Mouse (Mus musculus) heart, embryonic 11.5 days (tissue): ENCODE results near the gene Smarcc2. TPM values are rescaled to one million over a fixed set of nuclear protein-coding genes. Genes with fewer than 3 reads are reported as not detected.
A peak's percentile ranks its signal among the peaks of the same experiment; 100 is the strongest.

Experiments used
- ATAC-seq: fragments of 200-750 bp; cut with Nextera tagmentation; replicated peaks from 2 replicates; pipeline ENCODE4 v1.8.0; 2017; ENCODE audit warnings: moderate library complexity; ENCODE audit not compliant: insufficient number of reproducible peaks, low FRiP score, low TSS enrichment
- H3K27ac ChIP-seq: fragments of 300-500 bp; sonication (generic); 2 replicates; pipeline ENCODE4 v1.5.1; 2014; ENCODE audit warnings: mild to moderate bottlenecking, low read depth, low read length
- H3K27me3 ChIP-seq: fragments of 300-500 bp; sonication (generic); 2 replicates; pipeline ENCODE4 v1.6.1; 2014; ENCODE audit warnings: mild to moderate bottlenecking, low read length, mixed read lengths; ENCODE audit not compliant: control insufficient read depth, insufficient read depth
- H3K36me3 ChIP-seq: fragments of 300-500 bp; sonication (generic); 2 replicates; pipeline ENCODE4 v1.6.1; 2014; ENCODE audit warnings: mild to moderate bottlenecking, low read length, moderate library complexity, mixed read lengths; ENCODE audit not compliant: control insufficient read depth, insufficient read depth
- H3K4me1 ChIP-seq: fragments of 300-500 bp; sonication (generic); 2 replicates; pipeline ENCODE4 v1.6.1; 2014; ENCODE audit warnings: low read length; ENCODE audit not compliant: control insufficient read depth, insufficient read depth
- H3K4me2 ChIP-seq: fragments of 300-500 bp; sonication (generic); 2 replicates; pipeline ENCODE4 v1.6.1; 2014; ENCODE audit warnings: mild to moderate bottlenecking, moderate library complexity
- H3K4me3 ChIP-seq: fragments of 300-500 bp; sonication (generic); 2 replicates; pipeline ENCODE4 v1.5.1; 2014; ENCODE audit warnings: low read depth, low read length
- H3K9ac ChIP-seq: fragments of 300-500 bp; sonication (generic); 2 replicates; pipeline ENCODE4 v1.6.1; 2014; ENCODE audit warnings: mild to moderate bottlenecking, low read depth, low read length, moderate library complexity
- H3K9me3 ChIP-seq: fragments of 300-500 bp; sonication (generic); replicated peaks from 2 replicates; pipeline ENCODE4 v1.6.1; 2016; ENCODE audit warnings: low read length; ENCODE audit not compliant: control insufficient read depth
- WGBS: fragments of 180-500 bp; shearing (Covaris S2); extraction: QIAGEN DNeasy Blood & Tissue Kit; methylation state at CpG from one replicate; pipeline ENCODE4 v1.1.7; 2014; ENCODE audit not compliant: insufficient replicate concordance; 5-methylcytosine and 5-hydroxymethylcytosine counted together
- polyA plus RNA-seq: library from polyadenylated mRNA; unstranded; fragments of >200 nt; fragmentation: Nextera tagmentation; extraction: Ambion mirVana; gene quantifications from 2 replicates; pipeline ENCODE4 v1.2.1, GENCODE M21; 2014

Smarcc2 gene
- polyA plus RNA-seq, result 70.8 and 82.8 TPM in 2 replicates

DNA sequence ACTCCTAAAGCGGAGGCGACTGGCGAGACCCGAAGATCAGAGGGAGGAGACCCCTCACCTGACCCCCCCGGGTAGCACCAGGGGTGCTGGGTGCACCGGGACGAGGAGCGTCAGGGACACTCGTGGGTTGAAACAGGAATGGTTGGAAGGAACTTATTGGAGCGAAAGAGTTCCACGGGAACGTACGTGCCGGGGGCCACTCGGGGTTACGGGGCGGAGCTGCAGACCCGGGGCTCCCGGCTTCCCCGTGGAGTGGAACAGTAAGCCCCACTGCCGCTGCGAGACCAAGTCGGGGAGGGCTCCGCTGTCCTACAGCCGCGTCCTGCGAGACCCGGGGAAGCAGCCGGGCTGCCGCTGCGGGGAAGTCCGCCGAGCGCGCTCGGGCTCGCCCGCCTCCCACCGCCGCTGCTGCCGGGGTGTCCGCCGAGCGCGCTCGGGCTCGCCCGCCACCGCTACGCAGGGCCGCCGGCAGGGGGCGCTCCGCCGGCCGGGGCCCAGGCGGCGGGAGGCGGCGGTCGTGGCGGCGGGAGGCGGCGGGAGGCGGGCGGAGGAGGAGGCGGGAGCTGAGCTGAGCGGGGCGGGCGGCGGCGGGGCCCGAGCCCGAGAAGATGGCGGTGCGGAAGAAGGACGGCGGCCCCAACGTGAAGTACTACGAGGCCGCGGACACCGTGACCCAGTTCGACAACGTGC lies at the start of gene Smarcc2:
Smarcc2 (plus strand) TSS at position 530 of the 690 bp plus-strand sequence.
- peak within 1 kb of the TSS; percentile 78 for H3K4me2 ChIP-seq
- under 1% methylated on average over 81 of the region's 86 CpGs for WGBS

DNA sequence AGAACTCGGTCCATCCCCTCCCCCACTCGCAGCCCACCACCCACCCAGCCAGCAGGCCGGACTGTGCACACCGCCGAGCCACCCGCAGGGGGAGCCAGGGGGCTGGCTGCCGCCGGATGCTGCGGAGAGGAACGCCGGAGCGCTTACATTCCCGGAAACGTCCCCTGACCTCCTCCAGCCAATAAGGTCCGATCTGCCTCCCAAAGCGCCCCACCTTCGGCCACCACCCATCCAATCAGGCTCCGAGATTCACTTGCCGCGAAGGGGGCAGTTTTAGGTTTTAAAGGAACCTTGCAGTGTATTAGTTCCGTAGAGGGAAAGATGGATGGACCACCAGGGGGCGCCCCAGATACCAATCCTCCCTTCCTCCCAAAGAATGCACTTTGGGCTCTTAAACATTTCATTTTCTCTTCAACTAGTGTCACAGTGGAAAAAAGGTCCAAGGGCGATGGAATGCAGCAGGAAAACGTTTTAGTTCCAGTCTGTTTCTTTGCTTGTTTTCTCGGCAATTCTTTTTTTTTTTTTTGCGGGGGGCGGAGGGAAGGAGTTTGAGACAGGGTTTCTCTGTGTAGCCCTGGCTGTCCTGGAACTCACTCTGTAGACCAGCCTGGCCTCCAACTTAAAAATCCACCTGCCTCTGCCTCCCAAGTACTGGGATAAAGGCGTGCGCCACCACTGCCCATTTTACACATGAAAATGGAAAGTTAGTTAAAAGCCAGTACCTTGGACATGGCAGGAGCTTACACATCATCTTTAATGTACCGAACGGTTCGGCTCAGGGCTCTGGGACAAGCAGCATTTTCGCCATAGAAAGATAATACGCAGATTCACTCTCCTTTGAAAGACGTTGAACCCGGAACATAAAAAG lies 49.1 kb upstream of the Smarcc2 start:
- Histone ChIP-seq H3K27ac (peak overlapping the region; percentile 86), H3K27me3 (no peaks in the 10 kb centered on the region), H3K9me3 (no peaks in the 10 kb centered on the region), H3K9ac (peak overlapping the region; percentile 91), H3K4me2 (peak overlapping the region; percentile 98), H3K4me3 (peak overlapping the region; percentile 93), H3K36me3 (no peaks in the 10 kb centered on the region; the same call in 1 of the 2 replicates), H3K4me1 (peaks cover 29% of the 10 kb centered on the region)
- peak; percentile 87 for ATAC-seq
- 6% methylated on average over 36 of the region's 36 CpGs for WGBS

More for the DNA sequence above, at the start of gene Smarcc2:
- peak within 1 kb of the TSS; percentile 100 for H3K4me3 ChIP-seq
- peak within 1 kb of the TSS; percentile 96 for H3K27ac ChIP-seq
- H3K9ac ChIP-seq, result peak within 1 kb of the TSS; percentile 96
- no peaks in the 10 kb centered on the region for H3K9me3 ChIP-seq
- peaks cover 10% of the 10 kb centered on the region for H3K4me1 ChIP-seq
- peaks cover 12% of the 10 kb centered on the region for H3K36me3 ChIP-seq
- no peaks in the 10 kb centered on the region for H3K27me3 ChIP-seq
- peak; percentile 84 for ATAC-seq

DNA sequence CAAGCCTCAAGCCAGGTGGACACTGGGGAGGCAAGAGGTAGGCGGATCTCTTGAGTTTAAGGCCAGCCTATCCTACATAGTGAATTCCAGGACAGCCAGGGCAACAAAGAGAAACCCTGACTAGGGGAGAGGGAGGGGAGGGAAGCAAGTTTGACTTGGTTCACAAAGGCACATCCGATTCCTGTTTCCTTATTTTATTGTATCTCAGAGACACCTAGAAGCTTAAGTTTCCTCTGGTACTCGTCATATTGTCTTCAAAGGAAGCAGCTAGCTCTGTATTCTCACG lies 48.5 kb upstream of the Smarcc2 start:
- peak overlapping the region; percentile 98 for H3K4me2 ChIP-seq
- WGBS, result 25% methylated on average over 4 of the region's 4 CpGs

DNA sequence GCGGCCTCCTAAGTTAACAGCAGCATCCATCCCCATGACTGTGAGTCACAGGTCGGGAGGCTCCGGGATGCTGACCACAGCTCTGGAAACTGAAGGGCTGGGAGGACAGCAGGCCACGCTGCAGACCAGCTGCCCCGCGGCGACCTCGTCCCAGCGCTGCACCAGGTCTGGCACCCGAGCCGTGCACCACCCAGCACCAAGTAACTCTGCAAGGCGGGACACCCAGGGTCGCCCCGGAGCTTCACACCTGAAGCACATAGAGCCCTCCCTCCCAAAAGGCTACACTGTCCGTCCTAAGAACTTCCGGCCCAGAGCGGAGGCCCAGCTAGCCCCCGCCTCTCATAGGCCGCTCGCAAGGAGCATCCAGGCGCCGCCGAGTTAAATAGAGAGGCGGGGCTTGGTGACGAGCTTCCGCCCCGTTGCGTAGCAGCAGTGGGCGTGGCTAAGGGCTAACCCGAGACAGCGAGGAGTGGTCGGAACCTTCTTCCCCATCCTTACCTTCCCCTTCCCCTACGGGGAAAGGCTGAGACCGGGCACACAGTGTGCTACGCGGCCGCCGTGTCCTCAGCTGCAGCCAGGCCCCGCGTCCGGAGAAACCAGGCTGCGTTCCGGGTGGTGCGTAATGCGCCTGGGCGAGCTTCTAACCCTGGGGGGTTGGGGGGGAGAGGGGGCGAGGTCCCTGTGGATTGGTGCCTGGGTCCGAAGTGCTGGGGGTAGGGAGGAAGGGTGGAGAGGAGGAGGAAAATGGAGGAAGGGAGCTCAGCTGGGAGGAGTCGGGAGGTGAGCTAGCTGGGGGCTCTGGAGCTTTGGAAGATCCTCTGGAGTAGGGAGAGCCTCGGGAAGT lies 47.6 kb upstream of the Smarcc2 start, which contains the start of the genes Nabp2 and Rnf41:
Nabp2 (minus strand) TSS at position 282 of the 844 bp plus-strand sequence.
Rnf41 (plus strand) TSS at position 447 of the 844 bp plus-strand sequence.
- peak within 1 kb of the TSS; percentile 93 for H3K4me3 ChIP-seq
- no peaks in the 10 kb centered on the region for H3K9me3 ChIP-seq
- H3K4me1 ChIP-seq, result peaks cover 31% of the 10 kb centered on the region

More for the DNA sequence above, 48.5 kb upstream of the Smarcc2 start:
- peak overlapping the region; percentile 93 for H3K4me3 ChIP-seq
- no peaks in the 10 kb centered on the region for H3K9me3 ChIP-seq
- ATAC-seq, result no peak
- peak overlapping the region; percentile 86 for H3K27ac ChIP-seq
- H3K9ac ChIP-seq, result peak overlapping the region; percentile 91
- H3K4me1 ChIP-seq, result peaks cover 31% of the 10 kb centered on the region
- H3K27me3 ChIP-seq, result no peaks in the 10 kb centered on the region
- no peaks in the 10 kb centered on the region; the same call in 1 of the 2 replicates for H3K36me3 ChIP-seq

DNA sequence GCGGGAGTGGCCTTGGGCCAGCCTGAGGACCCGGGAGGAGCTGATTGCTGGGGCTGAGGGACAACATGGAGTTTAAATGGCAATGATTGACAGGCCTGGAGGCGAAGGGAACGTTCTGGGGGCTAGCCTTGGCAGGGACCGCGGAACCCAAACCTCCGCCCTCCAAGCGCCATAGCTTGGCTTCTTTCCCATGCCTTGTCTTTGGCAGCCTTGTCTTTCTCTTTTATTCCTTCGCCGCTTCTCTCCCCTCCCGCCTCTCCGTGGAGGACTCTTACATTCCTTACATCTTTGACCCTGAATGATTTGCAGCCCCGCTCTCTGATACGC lies 47.0 kb upstream of the Smarcc2 start:
- 0% methylated on average over 14 of the region's 14 CpGs for WGBS
- peak overlapping the region; percentile 91 for H3K9ac ChIP-seq
- peaks cover 10% of the 10 kb centered on the region; the same call in 1 of the 2 replicates for H3K36me3 ChIP-seq
- ATAC-seq, result no peak
- no peaks in the 10 kb centered on the region for H3K9me3 ChIP-seq
- peak overlapping the region; percentile 98 for H3K4me2 ChIP-seq
- peaks cover 31% of the 10 kb centered on the region for H3K4me1 ChIP-seq
- H3K4me3 ChIP-seq, result peak overlapping the region; percentile 93
- no peaks in the 10 kb centered on the region for H3K27me3 ChIP-seq
- H3K27ac ChIP-seq, result peak overlapping the region; percentile 86

More for the DNA sequence above, 47.6 kb upstream of the Smarcc2 start, which contains the start of the genes Nabp2 and Rnf41:
- WGBS, result under 1% methylated on average over 50 of the region's 50 CpGs
- Histone ChIP-seq H3K27me3 (no peaks in the 10 kb centered on the region), H3K36me3 (peaks cover 5% of the 10 kb centered on the region; the same call in 1 of the 2 replicates), H3K9ac (peak within 1 kb of the TSS; percentile 91), H3K4me2 (peak within 1 kb of the TSS; percentile 98), H3K27ac (peak within 1 kb of the TSS; percentile 86)
- ATAC-seq, result peak; percentile 90

DNA sequence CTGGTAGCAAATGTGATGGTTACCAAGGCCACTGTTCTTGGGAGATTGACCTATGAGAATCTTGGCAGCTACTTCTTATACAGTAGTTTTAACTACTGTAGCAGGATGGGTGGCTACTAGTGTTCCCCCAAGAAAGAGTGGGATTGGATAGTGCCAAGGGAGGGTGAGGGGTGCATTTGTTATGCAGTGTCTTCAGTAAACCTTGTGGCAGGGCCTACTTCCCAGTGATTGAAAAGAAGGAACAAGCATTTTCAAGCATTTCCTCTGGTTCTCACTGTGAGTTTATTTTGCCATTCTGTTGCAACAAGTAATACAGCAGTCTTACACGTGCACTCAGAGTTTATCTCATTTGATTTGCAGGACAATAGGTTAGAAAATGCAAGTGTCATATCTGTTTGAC lies 46.5 kb upstream of the Smarcc2 start:
- 38% methylated on average over 1 of the region's 1 CpGs for WGBS
- H3K4me1 ChIP-seq, result peaks cover 31% of the 10 kb centered on the region
- no peaks in the 10 kb centered on the region for H3K9me3 ChIP-seq
- H3K4me3 ChIP-seq, result peak overlapping the region; percentile 93
- peak overlapping the region; percentile 98 for H3K4me2 ChIP-seq
- no peak overlapping the region for H3K27ac ChIP-seq
- H3K36me3 ChIP-seq, result peaks cover 13% of the 10 kb centered on the region; the same call in 1 of the 2 replicates
- H3K27me3 ChIP-seq, result no peaks in the 10 kb centered on the region
- peak overlapping the region; percentile 91 for H3K9ac ChIP-seq
- ATAC-seq, result no peak

DNA sequence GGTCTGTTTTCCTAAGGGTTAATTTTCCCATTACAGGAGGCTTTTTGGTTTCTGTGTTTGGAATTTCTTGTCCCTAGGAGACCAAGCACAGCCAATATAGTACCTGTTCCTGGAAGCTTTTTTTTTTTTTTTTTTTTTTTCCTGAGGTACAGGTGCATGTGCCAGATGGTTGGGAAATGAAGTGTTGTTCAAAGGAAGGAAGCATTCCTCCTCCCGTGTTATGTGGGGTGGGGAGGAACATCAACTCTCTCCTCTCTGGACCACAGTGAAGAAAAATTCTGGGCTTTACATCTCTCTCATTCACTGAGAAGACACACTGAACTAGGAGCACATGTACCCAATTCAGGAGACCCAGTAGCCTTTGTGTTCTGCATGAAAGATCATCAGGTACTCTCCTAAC lies 46.0 kb upstream of the Smarcc2 start:
- peaks cover 31% of the 10 kb centered on the region for H3K4me1 ChIP-seq
- H3K9me3 ChIP-seq, result no peaks in the 10 kb centered on the region
- H3K4me2 ChIP-seq, result peak overlapping the region; percentile 98
- H3K36me3 ChIP-seq, result peaks cover 13% of the 10 kb centered on the region; the same call in 1 of the 2 replicates
- H3K27me3 ChIP-seq, result no peaks in the 10 kb centered on the region
- H3K4me3 ChIP-seq, result 0 out of 2 replicates have a peak overlapping the region, but pooled peaks have one; percentile 10
- WGBS, result 58% methylated on average over 1 of the region's 1 CpGs
- H3K9ac ChIP-seq, result no peak overlapping the region
- no peak for ATAC-seq
- H3K27ac ChIP-seq, result no peak overlapping the region

DNA sequence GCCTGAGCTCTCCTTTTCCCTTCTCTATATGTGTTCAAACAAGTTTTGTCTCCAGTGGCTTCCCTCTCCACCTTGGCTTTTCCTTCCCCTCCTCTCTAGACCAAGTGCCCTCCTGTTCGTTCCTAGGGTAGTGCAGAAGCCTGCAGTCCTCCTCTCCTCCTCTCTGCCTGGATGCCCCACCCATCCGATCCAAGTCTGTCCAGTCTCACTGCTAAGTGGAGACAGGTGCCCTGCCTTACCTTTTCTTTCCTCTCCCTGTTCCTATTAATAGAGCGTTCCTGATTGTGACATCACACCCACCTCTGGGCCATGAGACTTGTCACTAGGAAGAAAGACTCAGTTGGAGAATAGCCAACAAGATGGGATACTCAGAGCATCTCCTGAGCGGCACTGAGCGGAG lies 44.2 kb upstream of the Smarcc2 start:
- Histone ChIP-seq H3K4me2 (no peak overlapping the region), H3K4me1 (peaks cover 23% of the 10 kb centered on the region), H3K9ac (no peak overlapping the region), H3K9me3 (no peaks in the 10 kb centered on the region), H3K36me3 (peaks cover 17% of the 10 kb centered on the region), H3K27me3 (no peaks in the 10 kb centered on the region), H3K4me3 (no peak overlapping the region), H3K27ac (no peak overlapping the region)
- WGBS, result 79% methylated on average over 5 of the region's 5 CpGs
- ATAC-seq, result no peak
